Mouse (Mus musculus) macrophage (primary cell): ENCODE data around the gene 0610040J01Rik. TPM values are rescaled to one million over a fixed set of nuclear protein-coding genes. Genes with fewer than 3 reads are reported as not detected.

Source experiments
- H3K27ac ChIP-seq: fragments of 350-480 bp; formaldehyde crosslinking; 2 replicates; pipeline ENCODE4 v1.9.0; 2021
- H3K36me3 ChIP-seq: fragments of 350-480 bp; formaldehyde crosslinking; 2 replicates; pipeline ENCODE4 v1.9.0; 2021; ENCODE audit errors: inconsistent target
- H3K4me3 ChIP-seq: fragments of 350-480 bp; formaldehyde crosslinking; 2 replicates; pipeline ENCODE4 v1.9.0; 2021; ENCODE audit errors: inconsistent target
- H3K79me2 ChIP-seq: fragments of 350-480 bp; formaldehyde crosslinking; 2 replicates; pipeline ENCODE4 v1.9.0; 2021; ENCODE audit errors: inconsistent target
- WGBS: methylation state at CpG from one replicate; pipeline ENCODE4 v1.1.7; 2026; ENCODE audit warnings: inconsistent platforms; ENCODE audit not compliant: missing documents; 5-methylcytosine and 5-hydroxymethylcytosine counted together
- polyA plus RNA-seq: library from polyadenylated mRNA; stranded (reverse); fragments of 250-400 nt; gene quantifications from 3 replicates; pipeline ENCODE4 v1.2.4, GENCODE M21; 2018; ENCODE audit warnings: inconsistent platforms
- total RNA-seq, 78 experiments: library from RNA; depleted of rRNA; stranded (reverse); fragments of 250-400 nt; gene quantifications; 1 replicate in 9 of 78; 2 replicates in 24 of 78; 3 replicates in 43 of 78; 4 replicates in 2 of 78; pipeline ENCODE4 v1.2.4; 2018; ENCODE audit warnings: inconsistent platforms in 56 of 78

Gene 0610040J01Rik
- total RNA-seq (2018; cell fraction: chromatin; rRNA removed) = 1 to 10 TPM in 2 of 26 experiments, under 1 TPM in 5, not detected in 19; 0.38 to 1.6 (median 0.80) TPM
- 1 to 10 TPM in 11 of 26 experiments, under 1 TPM in 15; 0.33 to 1.8 (median 0.78) TPM for total RNA-seq (2018; cell fraction: cytosol; rRNA removed)
- 1 to 10 TPM in 6 of 26 experiments, under 1 TPM in 11, not detected in 9; 0.22 to 2.3 (median 0.48) TPM for total RNA-seq (2018; cell fraction: nucleus; rRNA removed)
- 0.40 to 1.9 TPM (median 1.1 TPM) in 3 replicates for polyA plus RNA-seq

- 3% methylated on average over 41 of the region's 42 CpGs for WGBS
- H3K27ac ChIP-seq = no peak within 1 kb of the TSS
- no peaks in the 10 kb centered on the region for H3K36me3 ChIP-seq
- H3K79me2 ChIP-seq = no peaks in the 10 kb centered on the region
- H3K4me3 ChIP-seq = peak within 1 kb of the TSS; percentile 31
Observed at GRCm38 (mm10) chr5:63811819-63812508, at the start of gene 0610040J01Rik. TSS of gene 0610040J01Rik (plus strand) at chr5:63812363.

GRCm38 (mm10) chr5:63765886-63766285 lies 46.3 kb upstream of the 0610040J01Rik start:
- H3K27ac ChIP-seq = no peak overlapping the region
- no peaks in the 10 kb centered on the region for H3K79me2 ChIP-seq
- WGBS = 96% methylated on average over 4 of the region's 4 CpGs
- H3K36me3 ChIP-seq = no peaks in the 10 kb centered on the region
- no peak overlapping the region for H3K4me3 ChIP-seq

DNA sequence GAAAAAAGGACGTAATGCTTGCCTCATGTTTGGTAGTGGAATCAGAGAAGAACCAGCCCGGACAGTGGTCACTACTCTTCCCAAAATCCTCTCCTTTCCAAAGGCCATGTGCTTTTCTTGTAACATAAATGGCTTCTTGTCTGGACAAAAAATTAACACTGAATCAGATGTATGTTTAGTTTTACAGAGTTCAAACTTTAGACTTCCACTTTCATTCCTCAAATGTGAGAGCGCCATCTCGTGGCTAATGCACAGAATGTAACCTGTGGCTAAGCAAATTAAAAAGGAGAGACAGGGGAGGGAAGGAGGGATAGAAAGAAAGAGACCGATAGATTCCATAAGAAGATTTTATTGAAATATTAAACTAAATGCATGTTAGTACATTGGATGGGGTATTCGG lies 45.4 kb upstream of the 0610040J01Rik start:
- Histone ChIP-seq H3K79me2 (no peaks in the 10 kb centered on the region), H3K27ac (no peak overlapping the region), H3K4me3 (no peak overlapping the region), H3K36me3 (no peaks in the 10 kb centered on the region)
- WGBS = 25% methylated on average over 6 of the region's 6 CpGs

DNA sequence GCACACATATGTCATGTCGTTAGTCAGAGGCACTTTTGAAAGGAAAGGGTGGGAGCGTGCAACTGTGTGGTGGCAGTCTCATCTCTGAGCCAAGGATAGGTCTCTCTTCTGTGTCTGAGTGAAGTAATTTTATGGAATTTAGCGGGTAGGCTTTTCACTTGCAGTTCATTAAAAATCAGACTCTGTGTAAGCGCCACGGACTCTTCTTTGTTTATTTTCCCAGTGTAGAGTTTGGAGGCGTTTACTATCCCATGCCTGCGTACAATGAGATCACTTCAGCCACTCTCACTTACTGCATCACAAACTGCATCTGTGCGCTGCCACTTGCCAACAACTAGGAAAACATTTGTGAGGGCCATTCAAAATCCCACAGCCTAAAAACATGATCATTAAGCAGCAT lies 44.7 kb upstream of the 0610040J01Rik start:
- Histone ChIP-seq H3K4me3 (no peak overlapping the region), H3K79me2 (no peaks in the 10 kb centered on the region), H3K36me3 (no peaks in the 10 kb centered on the region), H3K27ac (no peak overlapping the region)
- 76% methylated on average over 8 of the region's 8 CpGs for WGBS

DNA sequence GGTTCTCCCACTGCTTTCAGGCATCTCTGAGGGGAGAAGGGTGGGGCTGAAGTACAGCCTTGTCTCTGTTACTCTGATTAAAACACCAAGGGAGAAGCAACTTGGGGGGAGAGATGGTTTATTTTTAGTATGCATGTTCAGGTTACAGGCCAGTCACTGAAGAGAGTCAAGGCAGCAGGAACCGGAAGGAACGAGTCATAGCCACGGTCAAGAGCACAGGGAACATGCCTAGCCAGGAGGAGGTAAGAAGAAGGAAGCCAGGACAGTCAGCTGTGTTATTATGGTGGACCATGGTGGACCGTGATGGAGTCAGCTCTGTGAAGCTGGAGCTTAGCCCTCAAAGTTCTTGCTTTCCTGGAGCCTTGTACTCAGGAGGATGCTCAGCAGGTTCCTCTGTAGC lies 43.9 kb upstream of the 0610040J01Rik start:
- 51% methylated on average over 4 of the region's 4 CpGs for WGBS
- no peak overlapping the region for H3K4me3 ChIP-seq
- no peaks in the 10 kb centered on the region for H3K36me3 ChIP-seq
- no peaks in the 10 kb centered on the region for H3K79me2 ChIP-seq
- H3K27ac ChIP-seq = no peak overlapping the region

DNA sequence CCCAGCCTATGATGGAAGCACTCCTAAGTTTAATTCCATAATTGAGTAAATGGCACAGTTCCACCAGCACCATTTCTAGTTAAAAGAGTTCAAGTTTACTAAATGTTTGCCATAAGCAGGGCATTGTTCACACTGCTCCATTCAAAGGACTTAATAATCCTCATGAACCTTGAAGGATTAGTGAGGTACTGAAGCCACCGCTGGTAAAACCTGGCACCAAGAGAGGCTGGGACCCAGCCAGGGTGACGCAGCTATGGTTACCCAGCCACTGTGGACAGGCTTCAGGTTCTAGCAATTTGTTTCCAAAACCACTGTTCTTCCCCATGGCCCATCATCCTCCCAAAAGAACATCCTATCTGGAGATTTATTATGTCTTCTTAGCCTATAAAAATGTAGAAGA lies 39.2 kb upstream of the 0610040J01Rik start:
- Histone ChIP-seq H3K36me3 (no peaks in the 10 kb centered on the region), H3K4me3 (no peak overlapping the region), H3K79me2 (no peaks in the 10 kb centered on the region), H3K27ac (no peak overlapping the region)
- WGBS = 94% methylated on average over 2 of the region's 2 CpGs

GRCm38 (mm10) chr5:63773603-63774002 lies 38.6 kb upstream of the 0610040J01Rik start:
- H3K79me2 ChIP-seq = no peaks in the 10 kb centered on the region
- H3K4me3 ChIP-seq = no peak overlapping the region
- WGBS = 62% methylated on average over 1 of the region's 1 CpGs
- H3K36me3 ChIP-seq = no peaks in the 10 kb centered on the region
- H3K27ac ChIP-seq = no peak overlapping the region

DNA sequence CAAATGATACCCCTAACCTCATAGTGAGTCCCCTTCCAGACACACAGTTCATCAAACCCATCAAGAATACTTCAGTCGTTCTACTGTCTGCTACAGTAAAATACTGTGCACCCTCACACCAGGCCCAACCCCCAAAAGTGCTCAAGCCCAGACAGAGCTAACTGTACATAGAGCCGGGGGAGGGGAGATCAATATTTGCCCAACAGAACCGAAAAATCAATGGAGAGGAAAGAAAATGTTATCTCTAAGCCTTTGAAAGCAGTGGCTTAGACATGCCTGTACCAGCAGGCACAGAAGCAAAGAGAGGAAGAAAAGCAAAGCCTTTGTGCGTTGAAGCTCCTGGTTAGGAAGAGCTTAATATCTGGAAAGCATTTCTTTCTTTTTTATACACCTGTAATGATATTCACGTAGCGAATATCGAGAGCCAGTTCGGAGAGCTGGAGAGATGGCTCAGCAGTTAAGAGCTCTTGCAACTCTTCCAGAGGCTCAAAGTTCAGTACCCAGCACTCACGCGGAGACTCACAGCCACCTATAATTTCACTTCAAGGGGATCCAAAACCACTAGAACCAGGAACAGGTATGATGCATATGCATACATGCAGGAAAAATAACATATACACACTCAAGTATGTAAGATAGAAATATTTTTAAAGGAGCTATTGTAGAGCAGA lies 23.9 kb upstream of the 0610040J01Rik start:
- Histone ChIP-seq H3K36me3 (no peaks in the 10 kb centered on the region), H3K79me2 (no peaks in the 10 kb centered on the region), H3K4me3 (no peak overlapping the region), H3K27ac (no peak overlapping the region)
- WGBS = 89% methylated on average over 10 of the region's 10 CpGs

GRCm38 (mm10) chr5:63812509-63812865 lies 324 bp downstream of the 0610040J01Rik start:
- no peak overlapping the region for H3K27ac ChIP-seq
- H3K36me3 ChIP-seq = no peaks in the 10 kb centered on the region
- H3K4me3 ChIP-seq = no peak overlapping the region
- H3K79me2 ChIP-seq = no peaks in the 10 kb centered on the region
- WGBS = 2% methylated on average over 26 of the region's 26 CpGs

- Histone ChIP-seq H3K36me3 (no peaks in the 10 kb centered on the region), H3K27ac (no peak overlapping the region), H3K4me3 (no peak overlapping the region), H3K79me2 (no peaks in the 10 kb centered on the region)
- WGBS = 94% methylated on average over 7 of the region's 7 CpGs
Observed at GRCm38 (mm10) chr5:63816643-63817042, 4.5 kb downstream of the 0610040J01Rik start.

DNA sequence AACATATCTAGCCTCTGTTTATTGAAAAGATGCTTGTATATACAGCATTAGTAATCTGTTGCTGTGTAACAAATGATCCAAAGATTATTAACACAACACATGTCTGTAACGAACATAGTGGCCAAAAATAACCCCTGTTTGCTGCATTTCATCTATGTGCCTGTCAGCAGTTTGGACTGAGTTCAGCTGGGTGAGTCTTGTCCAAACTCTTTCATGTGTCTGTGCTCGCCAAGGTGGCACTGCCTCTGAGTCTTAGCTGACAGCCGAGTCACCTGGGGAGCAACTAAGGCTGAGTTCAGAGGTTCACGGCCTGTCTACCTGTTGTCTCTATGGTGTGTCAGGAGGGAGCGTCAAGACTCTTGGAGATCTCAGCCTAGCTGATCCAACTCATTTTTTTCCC lies 5.1 kb downstream of the 0610040J01Rik start:
- WGBS = 90% methylated on average over 5 of the region's 5 CpGs
- Histone ChIP-seq H3K36me3 (no peaks in the 10 kb centered on the region), H3K4me3 (no peak overlapping the region), H3K27ac (no peak overlapping the region), H3K79me2 (no peaks in the 10 kb centered on the region)

- H3K79me2 ChIP-seq = no peaks in the 10 kb centered on the region
- WGBS = 76% methylated on average over 4 of the region's 4 CpGs
- no peak overlapping the region for H3K27ac ChIP-seq
- no peak overlapping the region for H3K4me3 ChIP-seq
- no peaks in the 10 kb centered on the region for H3K36me3 ChIP-seq
Observed at GRCm38 (mm10) chr5:63818975-63819374, 6.8 kb downstream of the 0610040J01Rik start.

DNA sequence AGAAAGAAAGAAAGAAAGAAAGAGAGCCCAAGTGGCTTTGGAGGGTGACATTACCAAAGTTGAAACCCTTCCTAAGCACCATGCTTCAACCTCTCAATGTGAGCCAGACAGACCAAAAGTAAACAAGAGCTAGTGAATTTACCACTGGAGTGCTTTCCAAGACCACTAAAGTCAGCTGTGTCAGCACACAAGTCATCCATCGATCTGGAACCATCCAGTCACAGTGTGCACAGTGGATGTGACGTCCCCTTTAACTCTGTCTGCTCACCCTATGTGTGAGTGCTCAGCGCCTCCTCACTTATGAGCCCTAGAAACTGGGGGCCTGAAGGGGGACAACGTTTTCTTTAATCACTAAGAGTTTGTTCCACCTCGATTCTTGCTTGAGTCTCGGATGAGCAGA lies 7.4 kb downstream of the 0610040J01Rik start:
- Histone ChIP-seq H3K79me2 (no peaks in the 10 kb centered on the region), H3K36me3 (no peaks in the 10 kb centered on the region), H3K4me3 (no peak overlapping the region), H3K27ac (no peak overlapping the region)
- 96% methylated on average over 6 of the region's 6 CpGs for WGBS

- Histone ChIP-seq H3K4me3 (no peak overlapping the region), H3K79me2 (no peaks in the 10 kb centered on the region), H3K27ac (no peak overlapping the region), H3K36me3 (no peaks in the 10 kb centered on the region)
- WGBS = 76% methylated on average over 5 of the region's 5 CpGs
Observed at GRCm38 (mm10) chr5:63821176-63821575, 9.0 kb downstream of the 0610040J01Rik start.

DNA sequence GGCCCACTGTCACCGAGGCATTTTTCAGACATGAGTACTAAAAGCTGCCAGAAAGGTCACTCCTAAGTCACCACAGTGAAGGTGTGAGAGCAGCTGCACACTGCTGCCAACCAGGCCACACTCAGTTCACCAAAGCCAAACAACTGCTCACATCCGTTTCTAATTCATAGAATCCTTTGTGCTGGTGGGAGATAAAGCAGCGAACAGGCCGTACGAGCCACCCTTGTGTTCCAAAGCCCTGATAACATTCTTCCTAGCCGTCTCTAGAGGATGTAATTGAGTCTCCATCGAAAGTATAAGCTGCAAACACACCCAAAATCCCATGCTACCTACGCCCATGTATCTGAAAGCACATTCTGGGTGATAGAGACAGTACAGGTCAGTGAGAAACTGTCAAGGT lies 9.7 kb downstream of the 0610040J01Rik start:
- Histone ChIP-seq H3K27ac (no peak overlapping the region), H3K4me3 (no peak overlapping the region), H3K79me2 (no peaks in the 10 kb centered on the region), H3K36me3 (no peaks in the 10 kb centered on the region)
- 83% methylated on average over 8 of the region's 8 CpGs for WGBS
